Mouse (Mus musculus) left cerebral cortex, adult 2 months (tissue): Measurements from ENCODE around the gene Trhr2. TPM values are rescaled to one million over a fixed set of nuclear protein-coding genes. Genes with fewer than 3 reads are reported as not detected.

Experiments
- DNase-seq, 2 experiments: peaks; one replicate each; pipeline ENCODE4 v3.0.0; 2021 to 2022; ENCODE audit warnings: low spot score in 2 of 2, mixed read lengths in 1 of 2; ENCODE audit errors: extremely low spot score in 1 of 2
- H3K27ac ChIP-seq: fragments of 200-600 bp; 2 replicates; pipeline ENCODE4 v1.8.1; 2022
- H3K4me3 ChIP-seq: fragments of 200-600 bp; 2 replicates; pipeline ENCODE4 v1.8.1; 2022
- CTCF ChIP-seq: fragments of 200-600 bp; IDR thresholded peaks from 2 replicates; pipeline ENCODE4 v1.8.1; 2022; ENCODE audit warnings: antibody characterized with exemption, mild to moderate bottlenecking, moderate library complexity
- intact Hi-C: fragments of 180-260 bp; cut with DNase I; formaldehyde crosslinking; loops from one replicate; pipeline ENCODE4 v1.15.1; 2025
- long read RNA-seq, 2 experiments: library from polyadenylated mRNA; stranded (forward); transcript quantifications; one replicate each; pipeline ENCODE4 v2.0.0; 2021; ENCODE audit warnings: borderline mapping rate in 2 of 2
- total RNA-seq, 2 experiments: library from RNA; stranded (reverse); gene quantifications; 2 replicates each; pipeline ENCODE4 v1.2.3; 2021

The Trhr2 gene
- total RNA-seq: 10 to 100 TPM in 1 of 2 experiments, 1 to 10 TPM in 1; 7.1 to 11.4 TPM
- long read RNA-seq, experiment 1, partial matches to known transcripts: 2 of 7 reads
- long read RNA-seq, experiment 1, other reads (novel, unspliced or antisense): 4 of 7 reads
- long read RNA-seq, experiment 2, partial matches to known transcripts: 0 of 2 reads
- long read RNA-seq, experiment 2, other reads (novel, unspliced or antisense): 1 of 2 reads

GRCm38 (mm10) chr8:122360696-122361416 is at the start of gene Trhr2:
TSS of gene Trhr2 (minus strand) at chr8:122360746.
- TF ChIP-seq CTCF: no peak
- intact Hi-C loops: loop anchor here (2.0 kb wide), 1 partner anchor 16 kb away; no protein-coding TSS in a partner anchor
- no peak for DNase-seq

GRCm38 (mm10) chr8:122407678-122408077 is 47.1 kb upstream of the Trhr2 start:
- no peak overlapping the region for H3K27ac ChIP-seq
- H3K4me3 ChIP-seq: no peak overlapping the region
- intact Hi-C loops: no loop called here
- DNase-seq: no peak
- no peak for TF ChIP-seq CTCF

More at GRCm38 (mm10) chr8:122360696-122361416, at the start of gene Trhr2:
- H3K4me3 ChIP-seq: no peak within 1 kb of the TSS
- no peak within 1 kb of the TSS for H3K27ac ChIP-seq

- intact Hi-C loops: no loop called here
- TF ChIP-seq CTCF: no peak
- DNase-seq: no peak
- H3K4me3 ChIP-seq: no peak overlapping the region
- no peak overlapping the region for H3K27ac ChIP-seq
Measured at GRCm38 (mm10) chr8:122405146-122405805, 44.7 kb upstream of the Trhr2 start.

- intact Hi-C loops: loop anchor here (10.0 kb wide), 1 partner anchor 387 kb away; no protein-coding TSS in a partner anchor
- TF ChIP-seq CTCF: no peak
Measured at GRCm38 (mm10) chr8:122398186-122398585, 37.6 kb upstream of the Trhr2 start.

GRCm38 (mm10) chr8:122395291-122395690 is 34.7 kb upstream of the Trhr2 start:
- DNase-seq: no peak
- intact Hi-C loops: loop anchor here (10.0 kb wide), 1 partner anchor 390 kb away; no protein-coding TSS in a partner anchor
- TF ChIP-seq CTCF: no peak
- H3K27ac ChIP-seq: no peak overlapping the region
- H3K4me3 ChIP-seq: no peak overlapping the region

More at GRCm38 (mm10) chr8:122398186-122398585, 37.6 kb upstream of the Trhr2 start:
- no peak overlapping the region for H3K27ac ChIP-seq
- no peak overlapping the region for H3K4me3 ChIP-seq
- no peak for DNase-seq

- intact Hi-C loops: loop anchor here (10.0 kb wide), 1 partner anchor 391 kb away; no protein-coding TSS in a partner anchor
- H3K4me3 ChIP-seq: no peak overlapping the region
- no peak for DNase-seq
- TF ChIP-seq CTCF: no peak
- H3K27ac ChIP-seq: no peak overlapping the region
Measured at GRCm38 (mm10) chr8:122393717-122394116, 33.2 kb upstream of the Trhr2 start.

DNA sequence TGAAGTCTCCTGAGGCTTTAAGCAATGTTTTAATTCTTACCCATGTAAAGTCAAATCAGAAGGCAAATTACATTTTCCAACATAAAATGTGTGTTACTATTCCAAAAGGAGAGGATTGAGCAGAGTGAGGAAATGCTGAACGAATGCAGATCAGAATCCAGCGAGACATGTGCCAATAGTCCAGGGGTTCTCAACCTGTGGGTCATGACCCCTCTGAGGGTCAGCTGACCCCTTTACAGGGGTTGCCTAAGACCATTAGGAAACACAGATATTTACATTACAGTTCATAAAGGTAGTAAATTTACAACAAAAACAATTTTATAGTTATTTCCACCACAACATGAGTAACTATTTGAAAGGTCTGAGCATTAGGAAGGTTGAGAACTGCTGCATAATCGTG is 30.2 kb upstream of the Trhr2 start:
- intact Hi-C loops: loop anchor here (10.0 kb wide), 1 partner anchor 394 kb away; no protein-coding TSS in a partner anchor
- no peak for TF ChIP-seq CTCF
- no peak for DNase-seq
- Histone ChIP-seq H3K27ac (no peak overlapping the region), H3K4me3 (no peak overlapping the region)

DNA sequence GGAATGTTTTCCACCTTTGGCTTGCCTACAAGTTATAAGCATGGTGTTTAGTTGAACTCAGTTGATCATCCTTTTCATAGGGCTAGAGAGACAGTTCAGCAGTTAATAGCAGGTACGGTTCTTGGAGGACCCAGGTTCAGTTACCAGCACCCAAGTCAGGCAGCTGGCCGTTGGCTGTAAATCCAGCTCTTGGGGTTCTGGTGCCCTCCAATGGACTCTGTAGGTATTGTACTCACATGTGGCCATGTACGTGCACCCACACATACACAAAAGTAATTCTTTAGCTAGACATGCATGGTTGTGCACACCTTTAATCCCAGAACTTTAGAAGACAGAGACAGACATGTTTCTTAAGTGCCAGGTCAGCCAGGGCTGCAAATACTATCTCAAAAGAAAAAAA is 28.8 kb upstream of the Trhr2 start:
- no peak for DNase-seq
- peak; percentile 21 for TF ChIP-seq CTCF
- intact Hi-C loops: no loop called here
- H3K4me3 ChIP-seq: no peak overlapping the region
- no peak overlapping the region for H3K27ac ChIP-seq

GRCm38 (mm10) chr8:122383039-122383438 is 22.5 kb upstream of the Trhr2 start:
- intact Hi-C loops: no loop called here
- Histone ChIP-seq H3K4me3 (no peak overlapping the region), H3K27ac (no peak overlapping the region)
- no peak for TF ChIP-seq CTCF
- DNase-seq: no peak

GRCm38 (mm10) chr8:122376365-122377231 is 16.1 kb upstream of the Trhr2 start, which contains the start of gene Zc3h18:
TSS of gene Zc3h18 (plus strand) at chr8:122376609.
- Histone ChIP-seq H3K4me3 (peak within 1 kb of the TSS; percentile 75), H3K27ac (peak within 1 kb of the TSS; percentile 88)
- intact Hi-C loops: loop anchor here (2.0 to 5.0 kb wide), 3 partner anchors 66 to 426 kb away; partner anchors contain the start of genes Ctu2, Mvd and Rnf166
- peak; percentile 99 to 100 for DNase-seq
- TF ChIP-seq CTCF: peak; percentile 50
